Mouse (Mus musculus) forelimb bud, embryonic 11.5 days (tissue): ENCODE data around the gene Fggy.

ENCODE experiments used
- DNase-seq: peaks from one replicate; pipeline ENCODE4 v3.0.0-alpha.2; 2012; ENCODE audit warnings: low read depth, low spot score

The Fggy gene

GRCm38 (mm10) chr4:95856008-95856407, 298.7 kb downstream of the Fggy start:
- no peak for DNase-seq

- DNase-seq: no peak
Measured at GRCm38 (mm10) chr4:95860601-95861000, 303.3 kb downstream of the Fggy start.

DNA sequence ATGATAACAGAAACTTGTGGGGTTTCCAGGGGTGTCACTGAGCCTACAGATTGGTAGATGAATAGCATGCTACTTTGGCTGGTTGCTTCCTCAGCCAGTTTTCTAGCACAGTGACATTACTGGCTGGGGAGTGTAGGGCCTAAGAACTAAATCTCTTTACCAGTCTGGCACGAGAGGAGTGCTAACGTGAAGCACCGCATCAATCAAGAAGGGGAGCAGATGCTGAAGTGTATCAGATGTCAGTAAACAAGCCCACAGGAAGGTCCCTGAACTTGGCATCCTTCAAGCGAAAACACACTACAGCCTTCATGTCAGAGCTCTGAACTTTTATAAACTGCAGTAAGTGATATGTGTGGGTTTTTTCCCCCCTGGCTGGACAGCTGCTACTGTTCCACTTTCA, 303.8 kb downstream of the Fggy start:
- DNase-seq: no peak

DNA sequence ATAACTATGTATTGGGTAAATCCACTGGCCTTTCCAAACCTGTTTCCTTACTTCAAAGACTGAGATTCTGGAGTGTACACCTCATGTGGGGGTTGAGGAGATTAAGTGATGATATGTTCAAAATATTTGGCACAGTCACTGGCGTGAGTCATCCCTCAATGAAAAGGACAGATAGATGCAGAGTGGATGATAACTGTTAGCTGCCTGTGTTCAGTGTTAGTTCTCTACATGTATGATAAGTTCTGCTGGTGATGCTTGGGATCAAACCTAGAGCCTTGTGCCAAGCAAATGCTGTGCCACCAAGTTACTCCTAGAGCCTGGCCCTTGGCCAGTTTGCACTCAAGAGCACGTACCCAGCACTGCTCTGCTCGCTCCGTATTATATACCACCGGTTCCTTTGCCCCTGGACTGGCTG, 304.4 kb downstream of the Fggy start:
- no peak for DNase-seq

DNA sequence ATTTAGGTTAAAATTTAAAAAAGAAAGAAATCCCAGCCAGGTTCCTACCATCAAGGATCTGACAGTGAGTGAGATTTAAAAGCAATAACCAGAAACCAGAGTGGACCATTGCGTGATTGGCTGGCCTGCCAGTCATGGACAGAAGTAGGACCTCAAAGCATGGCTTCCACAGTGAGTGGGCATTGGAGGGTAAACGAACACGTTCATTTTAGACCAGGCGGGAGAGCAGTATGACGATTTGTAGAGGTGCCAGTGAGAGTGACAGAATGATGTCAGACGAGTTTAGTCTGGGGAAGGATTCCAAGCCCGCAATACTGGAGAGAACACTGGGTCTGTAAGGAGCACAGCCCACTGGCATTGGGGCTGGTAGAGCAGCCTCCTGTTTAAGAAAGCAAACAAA, 305.0 kb downstream of the Fggy start:
- no peak for DNase-seq

GRCm38 (mm10) chr4:95862781-95863499, 305.6 kb downstream of the Fggy start:
- DNase-seq: peak; percentile 30

GRCm38 (mm10) chr4:95863500-95863803, 306.1 kb downstream of the Fggy start:
- no peak for DNase-seq

DNA sequence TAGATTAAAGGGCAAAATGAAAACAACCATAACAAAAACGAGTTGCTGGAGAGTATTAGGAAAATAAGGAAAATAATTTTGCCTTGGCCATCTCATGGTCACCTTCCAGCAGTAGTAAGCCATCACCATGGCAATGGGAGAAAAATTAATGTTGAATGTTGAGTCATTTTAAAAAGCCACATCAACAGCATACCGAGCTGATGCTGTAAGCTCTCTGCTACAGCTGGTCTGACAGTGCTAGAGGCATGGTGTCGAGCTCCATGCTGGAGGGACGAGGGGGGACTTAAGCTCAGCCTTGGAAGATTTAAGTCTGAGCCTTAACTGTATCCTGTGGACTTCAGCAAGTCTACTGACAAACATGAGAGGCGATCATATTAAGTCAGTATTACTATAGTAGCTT, 307.9 kb downstream of the Fggy start:
- no peak for DNase-seq

DNA sequence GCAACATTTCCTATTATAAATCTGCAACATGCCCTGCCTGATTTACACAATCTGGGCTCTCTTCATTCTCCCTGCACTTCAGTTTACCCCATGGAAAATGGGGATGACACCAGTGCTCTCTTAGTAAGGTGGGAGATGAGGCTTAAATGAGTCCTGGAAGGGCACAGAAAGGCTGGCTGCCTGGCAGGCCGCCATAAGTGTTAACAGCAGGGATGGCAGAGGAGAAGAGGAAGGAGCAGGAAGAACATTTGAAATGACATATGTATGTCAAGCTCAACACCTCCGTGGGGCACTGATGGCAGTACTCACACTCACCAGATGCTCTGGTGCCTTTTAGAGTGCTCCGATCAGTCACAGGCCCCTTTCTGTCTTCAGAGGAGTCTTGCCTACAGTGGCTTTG, 308.6 kb downstream of the Fggy start:
- no peak for DNase-seq

GRCm38 (mm10) chr4:95867103-95867502, 309.8 kb downstream of the Fggy start:
- DNase-seq: no peak

DNA sequence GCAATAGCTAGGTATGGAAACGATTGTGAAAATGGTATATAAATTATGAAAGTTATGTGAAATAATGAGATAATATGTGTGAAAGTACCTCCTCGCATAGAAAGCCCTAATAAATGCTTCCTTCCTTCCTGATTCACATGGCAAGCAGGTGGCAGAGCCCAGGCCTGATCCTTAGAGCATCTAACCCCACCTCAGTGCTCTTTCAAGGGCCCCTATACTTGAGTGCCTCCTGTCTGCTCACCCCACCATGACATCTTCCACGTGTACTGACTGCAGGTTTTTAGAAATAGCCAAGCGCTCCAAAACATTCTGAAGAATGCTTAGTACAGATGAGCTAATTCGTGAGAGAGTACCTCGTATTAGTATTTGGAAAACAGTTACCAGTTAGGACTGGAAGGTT, 311.0 kb downstream of the Fggy start:
- no peak for DNase-seq

DNA sequence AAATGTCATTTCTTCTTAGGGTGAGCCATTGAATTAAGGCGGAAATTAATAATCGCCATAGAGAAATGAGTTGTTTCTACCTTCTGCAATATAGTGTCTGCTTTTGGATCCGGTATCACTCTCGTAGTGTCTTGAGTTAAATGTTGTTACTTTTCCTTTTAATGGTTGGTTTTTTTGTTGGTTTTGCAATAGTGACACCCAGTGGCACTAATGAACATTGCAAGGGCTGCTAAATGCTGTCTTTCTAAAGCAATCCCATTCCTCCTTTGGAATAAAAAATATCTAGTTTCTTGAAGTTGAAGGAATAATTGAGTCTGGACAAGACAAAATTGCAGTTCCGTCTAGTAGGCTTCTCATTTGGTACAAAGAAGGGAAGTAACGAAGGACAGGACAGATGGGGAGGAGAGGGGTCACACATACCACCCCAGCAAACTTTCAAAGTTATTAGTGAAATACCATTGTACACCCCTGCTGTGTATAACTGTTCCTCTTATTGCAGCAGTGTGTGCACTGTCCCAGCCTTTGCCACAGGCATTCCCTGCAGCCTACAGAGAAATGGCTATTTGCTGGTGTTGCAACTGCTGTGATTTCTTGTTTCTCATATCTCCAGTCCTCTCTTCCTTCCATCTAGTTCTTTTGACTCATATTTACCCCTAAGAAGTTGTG, 314.0 kb downstream of the Fggy start:
- DNase-seq: peak; percentile 71

GRCm38 (mm10) chr4:95875896-95876295, 318.6 kb downstream of the Fggy start:
- DNase-seq: no peak

DNA sequence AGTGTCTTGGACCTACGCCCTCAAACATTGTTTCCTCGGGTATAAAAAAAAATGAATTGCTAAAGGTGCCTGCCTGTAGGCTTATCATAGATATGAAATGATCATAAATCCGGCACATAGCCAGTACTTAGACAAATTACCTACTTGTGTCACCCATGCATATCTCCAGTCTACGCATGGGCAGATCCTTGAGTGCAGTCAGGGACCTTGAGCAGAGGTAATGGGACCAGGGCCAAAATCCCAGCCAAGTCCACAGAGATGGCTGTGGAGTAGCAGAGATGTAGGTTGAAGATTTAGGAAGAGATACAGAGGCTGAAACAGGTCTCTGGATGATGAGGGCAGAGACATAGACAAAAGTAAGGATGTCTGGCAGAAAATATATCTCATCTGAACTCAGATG, 320.1 kb downstream of the Fggy start:
- no peak for DNase-seq

DNA sequence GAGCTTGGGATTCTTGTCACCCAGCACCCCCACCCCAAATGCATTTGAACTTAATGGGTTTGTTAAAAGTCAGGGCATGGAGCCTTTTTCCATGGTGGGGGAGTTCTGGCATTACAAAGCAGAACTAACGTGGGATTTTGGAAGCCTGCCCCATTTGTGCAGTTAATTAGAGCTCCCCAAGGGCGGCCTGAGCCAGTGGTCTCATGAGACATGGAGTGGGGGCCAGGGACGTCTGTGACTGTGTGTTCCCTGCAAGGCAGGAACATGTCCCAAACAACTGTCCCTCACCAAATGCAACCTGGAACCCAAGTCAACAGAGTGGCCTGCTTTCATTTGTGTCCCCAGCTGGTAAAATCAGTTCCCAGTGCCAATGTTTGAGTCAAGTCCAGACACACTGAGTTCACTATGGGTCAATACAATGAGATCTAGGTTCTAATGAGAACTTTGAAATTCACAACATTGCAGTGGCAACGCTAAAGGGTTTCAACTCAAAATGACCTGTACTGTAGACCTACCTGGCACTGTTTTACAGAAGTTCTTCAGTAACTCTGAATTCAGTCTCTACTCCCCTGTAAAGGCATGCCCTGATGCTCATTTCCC, 324.5 kb downstream of the Fggy start:
- DNase-seq: no peak

GRCm38 (mm10) chr4:95884184-95885145, 327.2 kb downstream of the Fggy start:
- peak; percentile 23 for DNase-seq

- no peak for DNase-seq
Measured at GRCm38 (mm10) chr4:95895199-95895754, 338.0 kb downstream of the Fggy start.

GRCm38 (mm10) chr4:95896571-95896970, 339.3 kb downstream of the Fggy start:
- peak; percentile 69 for DNase-seq

- DNase-seq: peak; percentile 11
Measured at GRCm38 (mm10) chr4:95897236-95897874, 340.0 kb downstream of the Fggy start.

DNA sequence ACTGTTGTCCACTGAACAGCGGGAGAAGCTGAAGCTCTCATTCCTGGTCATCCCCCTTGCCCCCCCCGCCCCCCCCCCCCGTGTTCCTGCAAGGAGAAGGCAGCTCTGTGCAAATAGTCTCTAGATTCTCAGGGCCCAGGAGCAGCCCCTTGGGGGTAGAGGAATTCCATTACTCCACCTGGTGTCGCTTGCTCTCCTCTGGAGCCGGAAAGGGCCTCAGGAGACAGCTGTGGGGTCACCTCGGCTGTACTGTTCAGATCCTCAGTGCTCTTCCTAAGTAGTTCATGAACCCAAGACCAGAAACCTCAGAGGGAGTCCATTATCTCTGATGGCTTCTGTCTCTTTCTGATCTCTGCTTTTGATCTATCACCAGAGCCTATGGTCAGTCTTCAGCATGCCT, 341.4 kb downstream of the Fggy start:
- DNase-seq: peak; percentile 20
